Mouse (Mus musculus) frontal cortex, postnatal 14 days (tissue): Measurements from ENCODE around the gene Tmco4.

Experiments used
- DNase-seq, 2 experiments: peaks; one replicate each; pipeline ENCODE4 v3.0.0; 2022; ENCODE audit warnings: low spot score in 2 of 2

Tmco4 gene

DNA sequence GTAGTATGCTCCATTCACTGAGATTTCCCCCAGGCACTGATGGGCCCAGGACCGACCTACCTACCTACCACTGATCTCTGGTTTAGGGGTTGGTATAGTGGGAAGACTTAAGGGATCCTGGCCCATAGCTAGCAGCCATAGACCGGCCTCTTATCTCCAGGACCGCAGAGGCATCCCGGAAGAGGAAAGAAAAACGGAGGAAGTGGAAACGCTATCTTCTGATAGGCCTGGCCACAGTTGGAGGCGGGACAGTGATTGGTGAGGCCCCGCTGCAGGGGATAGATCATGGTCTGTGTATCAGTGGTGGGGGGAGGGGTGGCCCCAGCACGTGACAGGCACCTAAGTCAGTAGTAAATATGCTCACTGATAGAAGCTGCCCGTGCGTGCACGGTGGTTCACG is 46.7 kb downstream of the Tmco4 start:
- DNase-seq: no peak

DNA sequence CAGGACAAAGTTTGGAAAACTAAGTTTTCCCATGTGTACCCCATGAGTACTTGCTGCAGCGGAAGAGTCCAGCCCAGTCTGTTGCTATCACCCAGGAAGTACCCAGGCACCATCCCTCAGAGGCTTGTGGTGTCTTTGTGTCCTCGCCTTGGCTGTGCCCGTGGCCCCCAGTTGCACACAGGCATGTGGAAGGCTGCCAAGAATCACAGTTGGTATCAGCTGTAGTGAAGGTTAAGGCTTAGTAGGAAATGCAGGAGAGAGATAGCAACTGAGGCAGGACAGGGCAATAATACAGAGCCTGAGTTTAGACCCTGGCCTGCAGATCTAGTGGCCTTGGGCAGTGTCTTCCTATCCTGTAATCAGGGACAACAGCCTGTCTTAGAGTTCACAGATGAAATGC is 47.7 kb downstream of the Tmco4 start:
- DNase-seq: no peak

DNA sequence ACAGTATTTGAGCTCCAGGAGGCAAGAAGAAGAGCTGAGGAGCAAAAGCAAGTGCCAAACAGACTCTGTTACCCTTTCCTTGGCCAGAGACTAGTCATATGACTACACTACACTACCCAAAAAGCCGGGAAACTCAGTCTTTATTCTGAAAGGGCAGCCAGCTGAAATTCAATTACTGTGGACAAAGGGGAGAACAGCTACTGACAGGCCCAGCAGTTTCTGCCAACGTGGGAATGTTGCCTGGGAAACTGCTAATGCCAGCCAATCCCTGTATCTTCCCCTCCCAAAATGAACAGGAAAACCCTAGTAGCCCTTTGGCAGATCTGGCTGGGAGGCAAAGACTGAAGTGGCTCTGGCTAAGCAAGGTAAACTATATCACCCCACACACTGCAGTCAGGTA is 51.7 kb downstream of the Tmco4 start:
- peak in 1 of 2 experiments; percentile 54 for DNase-seq

DNA sequence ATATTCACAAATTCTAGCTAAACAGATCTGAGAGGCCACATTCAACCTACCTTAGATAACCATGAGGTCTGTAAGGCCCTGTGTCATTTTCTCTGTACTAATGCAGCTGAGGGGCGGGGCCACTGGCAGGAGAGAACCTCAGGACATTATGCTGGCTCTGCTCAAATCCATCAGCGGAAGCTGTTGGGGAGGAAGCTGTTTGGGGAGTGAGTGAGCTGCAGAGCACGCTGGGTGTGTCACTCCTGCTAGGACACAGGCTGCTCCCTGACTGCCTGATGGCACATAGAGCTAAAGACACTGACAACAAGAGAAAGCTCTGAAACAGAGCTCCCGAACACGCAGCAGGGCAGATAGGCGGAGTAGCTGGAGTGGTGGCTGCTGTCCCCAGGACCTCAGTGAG is 58.0 kb downstream of the Tmco4 start:
- DNase-seq: no peak

DNA sequence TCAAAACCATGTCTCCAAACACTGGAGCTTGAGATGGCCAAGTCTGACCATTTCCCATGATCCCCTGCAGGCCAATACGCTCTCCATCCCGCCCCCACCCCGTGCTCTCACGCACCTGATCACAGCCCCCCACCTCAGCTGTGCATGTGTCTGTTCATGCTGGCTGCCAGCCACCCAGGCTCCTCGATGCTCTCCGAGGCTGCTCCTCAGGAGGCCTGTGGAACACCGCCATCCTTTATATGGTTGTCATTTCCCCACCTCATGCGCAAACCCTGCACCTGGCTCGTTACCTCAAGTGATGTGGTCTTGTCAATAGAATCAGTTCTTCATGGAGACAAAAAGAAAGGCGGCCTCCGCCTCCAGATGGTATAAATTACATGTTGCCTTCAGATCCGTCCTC is 59.8 kb downstream of the Tmco4 start:
- no peak for DNase-seq

DNA sequence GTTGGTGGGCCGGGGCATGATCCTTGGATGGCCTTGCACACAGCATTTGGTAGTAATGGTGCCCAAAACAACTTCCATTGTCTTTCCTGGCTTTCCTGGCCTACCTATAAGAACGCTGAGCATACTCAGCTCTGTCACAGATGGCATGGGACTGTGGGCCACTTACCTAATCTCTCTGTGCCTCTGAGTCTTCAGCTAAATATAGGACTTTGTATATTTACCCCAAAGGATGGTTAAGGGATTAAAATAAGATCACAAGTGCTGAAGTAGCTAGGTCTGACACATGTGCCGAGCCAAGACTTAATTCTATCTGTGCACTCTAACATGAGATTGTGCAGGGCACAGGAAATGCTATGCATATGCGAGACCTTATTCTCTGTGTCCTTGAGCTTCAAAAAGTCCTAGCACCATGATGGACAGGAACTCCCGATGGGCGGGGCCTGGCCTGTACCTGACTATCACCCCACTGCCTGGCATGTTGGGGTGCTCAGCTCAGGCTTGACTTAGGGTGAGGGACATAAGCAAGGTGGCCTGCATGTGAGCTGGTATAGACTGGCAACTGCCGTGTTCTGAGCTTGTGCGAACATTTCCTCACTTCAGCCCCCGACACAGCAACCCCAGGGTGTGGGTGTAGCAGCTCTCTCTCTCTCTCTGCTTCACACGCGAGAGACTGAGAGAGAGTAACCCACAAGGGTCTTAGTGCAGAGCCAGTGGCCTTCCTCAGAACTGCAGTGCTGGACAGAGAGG is 60.7 kb downstream of the Tmco4 start:
- DNase-seq: no peak

DNA sequence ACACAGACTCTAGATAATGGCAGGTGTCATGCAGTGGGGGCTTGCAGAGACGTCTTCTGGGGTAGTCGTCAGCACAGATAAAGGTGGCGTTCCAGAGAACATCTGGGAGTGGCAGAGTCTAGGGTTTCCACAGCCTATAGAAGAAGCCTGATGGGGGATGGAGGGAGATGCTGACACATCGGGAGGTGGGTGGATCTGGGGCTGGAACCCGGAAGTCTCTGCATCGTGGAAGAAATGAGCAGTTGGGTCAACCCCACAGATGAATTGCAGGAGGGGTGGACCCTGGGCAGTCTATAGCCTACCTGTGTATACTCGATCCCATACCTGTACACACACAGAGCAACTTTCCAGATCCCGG is 61.3 kb downstream of the Tmco4 start:
- DNase-seq: no peak

DNA sequence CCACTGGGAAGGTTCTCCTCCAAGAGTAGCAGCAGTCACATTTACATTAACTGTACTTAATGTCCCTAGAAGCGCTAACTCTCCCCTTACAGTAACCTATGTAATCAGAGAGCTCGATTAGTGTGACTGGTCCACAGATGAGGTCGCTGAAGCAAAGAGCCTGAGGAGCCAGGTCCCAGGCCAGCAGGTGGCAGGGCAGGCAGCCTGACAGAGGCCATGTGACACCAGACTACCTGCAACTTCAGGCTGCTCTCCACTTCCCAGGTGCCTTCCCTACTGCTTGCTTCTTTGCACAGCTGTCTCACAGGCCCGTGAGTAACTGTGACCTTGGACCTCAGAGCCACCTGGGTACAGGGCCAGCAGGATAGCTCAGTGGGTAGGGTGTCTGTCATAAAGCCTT is 61.9 kb downstream of the Tmco4 start:
- DNase-seq: no peak

DNA sequence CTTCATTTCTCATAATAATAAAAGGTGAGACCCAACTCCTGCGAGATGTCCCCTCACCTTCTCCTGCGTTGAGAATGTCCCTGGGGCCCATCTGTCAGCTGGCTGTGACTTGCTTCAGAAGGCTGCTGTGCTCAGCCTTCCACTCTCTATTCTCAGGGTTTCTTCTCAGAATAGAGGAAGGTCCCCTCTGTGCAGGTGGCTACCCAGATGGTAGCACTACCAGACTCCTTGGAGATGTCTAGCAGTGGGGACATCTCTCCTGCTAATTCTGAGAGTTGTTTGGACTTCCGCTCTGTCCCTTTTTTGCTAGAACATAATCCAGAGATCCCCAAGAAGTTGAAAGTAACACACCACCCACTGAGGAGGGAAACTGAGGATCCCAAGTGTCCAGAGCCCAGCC is 62.3 kb downstream of the Tmco4 start:
- no peak for DNase-seq

DNA sequence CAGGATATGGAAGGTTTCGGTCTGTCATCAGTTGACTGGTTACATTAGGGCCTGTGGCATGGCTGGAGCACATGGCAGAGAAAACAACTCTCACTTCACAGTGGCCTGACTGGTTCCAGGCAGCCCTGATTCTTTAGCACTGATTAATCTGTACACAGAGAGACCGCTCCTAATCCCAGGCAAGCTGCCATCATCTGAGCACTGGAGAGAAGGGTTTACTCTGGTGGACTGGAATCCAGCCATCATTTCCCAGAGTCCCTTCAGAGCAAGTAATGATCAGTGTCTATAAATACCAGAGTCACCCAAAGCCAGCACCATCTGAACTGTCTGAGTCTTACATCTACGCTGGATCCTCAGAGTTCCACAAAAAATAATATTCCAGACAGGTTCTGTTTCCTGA is 63.1 kb downstream of the Tmco4 start:
- DNase-seq: no peak

DNA sequence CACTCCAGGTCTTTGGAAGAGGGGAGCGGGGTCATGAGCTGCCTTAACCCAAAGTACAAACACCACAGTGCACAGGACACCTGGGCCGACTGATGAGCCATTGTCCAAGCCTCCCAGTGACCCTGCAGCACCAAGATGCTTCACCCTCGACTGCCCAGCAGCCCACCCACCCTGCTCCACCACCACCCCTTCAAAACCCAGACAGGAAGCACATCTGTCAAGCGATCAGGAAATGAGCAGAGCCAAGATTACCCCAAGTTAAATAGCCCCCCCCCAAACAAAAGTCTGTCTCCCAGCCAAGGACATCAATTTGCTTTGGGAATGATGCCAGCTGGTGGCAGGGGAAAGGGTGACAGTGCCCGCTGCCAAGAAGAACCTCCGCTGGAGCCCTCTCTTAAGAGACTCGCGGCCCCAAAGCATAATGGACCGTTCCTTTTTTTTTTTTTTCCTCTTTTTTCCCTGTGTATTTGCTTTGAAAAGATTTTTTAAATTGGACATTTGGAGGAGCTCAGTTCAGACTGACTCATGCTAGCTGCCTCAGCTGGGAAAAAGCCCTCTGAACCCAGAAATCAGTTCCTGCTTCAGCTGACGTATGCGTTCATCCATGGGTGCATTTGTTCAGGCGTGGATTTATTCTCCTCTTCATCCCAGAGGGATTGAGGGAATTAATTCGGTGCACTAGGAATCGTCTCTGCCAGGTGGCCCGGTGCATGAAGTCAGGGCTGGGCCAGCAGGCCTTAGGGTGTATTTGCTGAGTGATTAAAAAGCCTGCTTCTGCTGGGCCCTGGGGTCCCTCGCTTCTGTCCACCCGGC is 65.3 kb downstream of the Tmco4 start:
- no peak for DNase-seq

DNA sequence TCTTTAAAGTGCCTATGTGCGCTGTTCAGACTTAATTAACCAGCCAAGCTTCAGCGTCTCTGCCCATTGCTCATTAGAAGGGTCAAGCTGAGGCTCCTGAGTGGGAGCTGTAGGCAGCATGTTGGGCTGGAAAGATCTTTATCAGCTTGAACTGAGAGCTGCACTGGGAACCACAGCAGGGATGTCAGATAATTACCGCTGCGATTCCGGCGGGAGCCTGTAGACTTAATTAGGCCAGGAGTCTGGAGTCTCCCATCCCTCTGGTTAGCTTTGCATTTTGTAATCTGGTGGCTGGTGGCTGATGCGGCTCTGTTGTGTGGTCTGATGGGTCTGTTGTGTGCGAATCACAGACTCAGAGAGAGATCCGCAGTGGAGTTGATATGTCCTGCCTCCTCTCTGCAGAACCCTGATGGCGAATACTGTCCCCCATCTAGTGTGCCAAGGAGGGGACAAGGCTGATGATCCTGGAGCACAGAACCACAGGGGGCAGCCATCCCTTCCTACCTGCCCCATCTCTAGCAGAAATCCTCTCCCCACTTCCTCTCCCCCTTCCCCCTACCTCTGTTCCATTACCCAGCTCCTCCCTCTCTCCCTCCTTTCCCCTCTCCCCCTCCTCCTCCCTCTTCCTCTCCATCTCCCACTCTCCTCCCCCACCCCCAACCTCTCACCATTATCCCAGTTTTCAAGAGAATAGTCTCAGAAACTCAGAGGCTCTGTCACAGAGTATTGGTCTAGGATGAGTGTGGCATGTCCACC is 67.6 kb downstream of the Tmco4 start:
- no peak for DNase-seq

DNA sequence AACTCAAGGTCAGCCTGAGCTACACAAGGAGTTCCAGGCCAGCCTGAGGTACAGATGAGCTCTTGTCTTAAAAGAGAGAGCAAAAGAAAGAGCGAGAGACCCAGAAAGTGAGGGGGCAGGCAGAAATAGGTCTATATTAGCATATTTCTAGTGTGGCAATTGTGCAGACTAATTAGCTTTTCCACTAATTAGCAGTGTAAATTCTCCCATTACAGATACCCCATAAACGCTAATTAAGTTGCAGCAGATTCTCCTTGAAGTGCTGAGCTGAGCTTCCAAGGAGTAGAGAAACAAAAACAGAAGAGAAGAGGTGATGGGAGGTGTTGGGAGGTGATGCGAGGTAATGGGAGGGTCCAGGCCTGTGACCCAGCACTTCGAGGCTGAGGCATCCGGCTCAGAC is 69.9 kb downstream of the Tmco4 start:
- DNase-seq: no peak

DNA sequence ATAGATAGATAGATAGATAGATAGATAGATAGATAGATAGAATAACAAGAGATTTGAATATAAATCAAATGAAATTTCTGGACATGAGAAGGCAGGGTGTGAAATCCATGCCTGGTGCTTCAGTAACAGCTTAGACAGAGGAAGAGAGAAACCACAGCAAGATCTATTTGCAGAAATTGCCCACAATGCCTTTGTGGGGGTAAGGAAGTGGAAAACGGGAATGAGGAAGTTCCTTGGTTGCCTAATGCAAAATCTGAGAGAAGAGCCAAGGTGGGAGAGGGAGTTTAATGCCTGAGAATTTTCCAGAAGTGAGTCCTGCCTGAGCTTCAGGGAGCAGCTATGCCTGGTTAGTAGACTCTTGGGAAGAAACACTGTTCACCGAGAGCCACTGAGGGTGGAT is 70.9 kb downstream of the Tmco4 start:
- no peak for DNase-seq

DNA sequence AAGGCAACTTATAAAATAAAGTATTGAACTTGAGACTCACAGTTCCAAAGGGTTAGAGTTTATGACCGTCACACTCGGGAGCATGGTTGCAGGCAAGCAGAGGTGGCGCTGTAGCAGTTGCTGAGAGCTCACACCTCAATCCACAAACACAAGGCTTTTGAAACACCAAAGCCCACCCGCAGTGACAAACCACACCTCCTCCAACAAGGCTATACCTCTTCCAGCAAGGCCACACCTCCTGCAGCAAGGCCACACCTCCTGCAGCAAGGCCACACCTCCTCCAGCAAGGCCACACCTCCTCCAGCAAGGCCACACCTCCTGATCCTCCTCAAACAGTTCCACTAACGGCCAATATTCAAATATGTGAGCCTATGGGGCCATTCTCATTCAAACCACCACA is 71.9 kb downstream of the Tmco4 start:
- DNase-seq: no peak

DNA sequence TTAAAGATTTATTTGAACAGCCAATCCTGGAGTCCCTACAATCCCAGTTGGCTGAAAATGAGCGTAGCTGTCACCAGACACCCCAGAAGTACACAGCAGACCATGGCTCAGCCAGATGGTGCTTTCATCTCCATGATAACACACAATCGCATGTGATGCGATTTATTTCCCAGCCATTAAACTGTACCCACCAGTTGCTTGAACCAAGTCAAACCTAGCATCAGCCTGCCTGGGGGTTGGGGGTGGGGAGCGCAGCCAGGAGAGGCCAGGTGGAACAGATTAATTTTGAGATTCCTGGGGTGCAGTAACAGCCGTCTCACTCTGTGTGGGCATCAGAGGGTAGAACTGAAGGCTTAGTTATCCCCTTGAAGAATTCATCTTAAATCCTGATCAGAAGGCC is 73.7 kb downstream of the Tmco4 start:
- no peak for DNase-seq

DNA sequence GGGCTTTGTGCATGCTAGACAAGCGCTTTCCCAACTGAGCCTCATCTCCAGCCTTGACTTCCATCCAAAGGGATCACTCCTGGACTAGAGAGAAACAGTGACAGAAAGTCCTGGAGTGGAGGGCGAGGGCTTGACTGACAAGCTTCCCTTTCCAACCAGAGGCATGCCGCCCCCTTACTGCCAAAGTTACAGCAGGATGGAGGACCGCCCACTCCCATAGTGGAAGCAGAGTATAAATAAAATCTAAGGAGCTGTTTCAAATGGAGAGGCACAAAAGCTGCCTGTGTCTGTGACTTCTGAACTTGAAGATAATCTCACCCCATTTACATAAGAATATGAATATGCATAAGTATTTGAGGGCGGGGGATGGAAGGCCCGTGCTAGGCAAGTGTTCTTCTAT is 75.8 kb downstream of the Tmco4 start:
- DNase-seq: no peak

DNA sequence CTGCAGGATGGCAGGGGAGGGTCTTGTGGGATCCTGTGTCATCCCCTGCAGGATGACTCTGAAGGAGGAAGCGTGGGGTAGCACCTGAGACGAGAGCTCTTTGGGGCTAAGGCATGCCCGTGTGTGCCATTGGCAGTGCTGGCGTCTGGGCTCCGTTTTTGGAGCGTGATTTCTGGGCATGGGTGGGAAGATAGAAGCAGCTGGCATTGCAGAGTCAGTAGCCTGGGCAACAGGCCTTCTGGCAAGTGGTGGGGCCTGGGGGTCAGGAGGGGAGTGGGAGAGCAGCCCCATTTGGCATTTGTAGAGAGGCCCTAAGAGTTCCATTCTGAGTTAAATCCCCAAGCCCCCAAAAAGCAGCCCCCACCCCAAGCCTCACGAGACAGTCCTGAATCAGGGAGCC is 80.1 kb downstream of the Tmco4 start:
- DNase-seq: no peak

DNA sequence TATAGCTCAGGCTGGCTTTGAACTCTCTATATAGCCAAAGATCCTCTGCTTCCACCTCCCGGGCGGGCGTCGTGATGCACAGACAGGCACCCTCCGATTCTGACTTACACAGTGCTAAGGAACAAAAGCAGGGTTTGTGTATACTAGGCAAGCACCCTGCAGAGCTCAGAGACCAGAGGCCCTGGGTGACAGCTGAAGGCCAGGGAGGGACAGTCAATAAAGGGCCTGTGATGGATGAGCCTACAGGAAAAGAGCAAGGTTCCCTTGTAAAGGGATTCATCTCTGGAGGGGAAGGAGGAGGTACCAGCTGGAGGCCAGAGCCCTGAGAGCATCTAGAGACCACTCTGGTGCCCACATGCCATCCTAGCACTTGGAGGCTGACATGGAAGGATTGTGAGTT is 80.7 kb downstream of the Tmco4 start:
- DNase-seq: no peak

DNA sequence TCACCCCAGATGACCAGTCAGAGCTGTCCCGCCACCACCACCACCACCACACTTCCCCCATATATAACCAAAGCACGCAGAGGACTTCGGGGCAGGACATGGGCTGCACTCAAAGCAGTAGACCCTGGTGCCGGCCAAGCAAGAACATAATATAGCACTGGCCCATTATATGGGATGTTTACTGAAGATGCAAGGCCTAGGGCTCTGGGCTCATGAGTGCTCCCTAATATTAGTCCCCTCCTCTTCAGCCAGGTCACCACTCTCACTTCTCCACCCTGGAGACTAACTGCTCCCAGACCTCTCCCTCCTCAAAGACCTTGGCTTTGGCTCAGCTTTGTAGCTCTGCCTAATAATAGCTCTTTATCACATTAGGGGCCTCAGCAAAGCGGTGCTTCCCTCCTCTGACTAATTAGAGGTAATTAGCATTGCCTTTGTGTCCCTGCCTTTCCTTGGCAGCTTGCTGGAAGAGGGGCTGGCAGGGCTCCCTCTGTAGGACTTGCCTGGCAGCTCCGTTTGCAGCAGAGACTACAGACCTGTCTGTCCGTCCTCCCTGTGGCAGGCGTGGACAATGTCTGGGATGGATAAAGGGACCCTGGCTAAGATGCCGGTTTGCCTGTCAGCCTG is 81.7 kb downstream of the Tmco4 start:
- peak; percentile 57 to 59 for DNase-seq

DNA sequence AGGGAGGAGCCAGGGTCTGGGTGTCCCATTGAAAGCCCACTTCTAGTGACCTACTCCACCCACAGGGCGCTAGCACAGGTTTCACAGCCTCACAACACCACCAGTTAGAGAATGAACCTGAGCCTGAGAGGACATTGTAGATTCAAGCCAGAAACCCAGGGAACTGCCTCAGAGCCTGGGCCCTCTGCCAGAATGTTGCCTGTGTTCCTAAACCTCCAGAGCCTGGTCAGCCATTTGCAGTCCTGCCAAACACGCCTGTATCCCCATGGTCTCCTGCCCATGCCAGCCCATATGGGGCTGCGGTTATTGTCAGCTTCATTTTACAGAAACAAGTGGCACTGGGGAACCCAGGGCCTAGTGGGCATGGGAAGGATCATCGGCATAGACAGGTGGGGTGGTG is 82.6 kb downstream of the Tmco4 start:
- DNase-seq: no peak

DNA sequence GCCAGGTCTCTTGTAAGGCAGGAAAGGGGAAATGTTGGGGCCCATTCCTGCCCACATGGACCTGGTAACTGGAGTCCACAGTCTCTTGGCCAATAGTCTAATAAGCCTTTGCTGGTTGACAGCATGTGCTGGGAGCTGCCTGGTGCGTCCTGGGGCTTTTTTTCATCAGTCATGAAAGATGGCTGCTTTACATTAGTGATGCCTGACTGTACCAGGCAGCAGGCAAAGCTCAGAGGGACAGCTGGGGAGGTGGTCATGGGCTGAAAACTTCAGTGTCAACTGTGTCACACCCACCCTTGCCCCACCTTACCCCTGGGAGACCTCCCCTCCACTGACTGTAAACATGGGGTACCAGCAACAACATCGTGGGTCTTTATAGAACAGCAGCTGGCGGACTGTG is 83.1 kb downstream of the Tmco4 start:
- DNase-seq: no peak
